Mouse (Mus musculus) heart, embryonic 13.5 days (tissue): Measurements from ENCODE around the gene Sall1. TPM values are rescaled to one million over a fixed set of nuclear protein-coding genes. Genes with fewer than 3 reads are reported as not detected.
A peak's percentile ranks its signal among the peaks of the same experiment; 100 is the strongest.

Experiments used
- ATAC-seq: fragments of 200-750 bp; cut with Nextera tagmentation; 2 replicates; pipeline ENCODE4 v1.8.0; 2017; ENCODE audit warnings: moderate TSS enrichment; ENCODE audit not compliant: insufficient number of reproducible peaks, low FRiP score, low TSS enrichment; ENCODE audit errors: extremely low read depth
- H3K27ac ChIP-seq: fragments of 300-500 bp; sonication (generic); replicated peaks from 2 replicates; pipeline ENCODE4 v1.5.1; 2015; ENCODE audit warnings: moderate library complexity, mild to moderate bottlenecking, inconsistent platforms
- H3K27me3 ChIP-seq: fragments of 300-500 bp; sonication (generic); replicated peaks from 2 replicates; pipeline ENCODE4 v1.6.1; 2015; ENCODE audit warnings: mild to moderate bottlenecking, inconsistent platforms
- H3K36me3 ChIP-seq: fragments of 300-500 bp; sonication (generic); 2 replicates; pipeline ENCODE4 v1.6.1; 2015; ENCODE audit warnings: mild to moderate bottlenecking, inconsistent platforms
- H3K4me1 ChIP-seq: fragments of 300-500 bp; sonication (generic); 2 replicates; pipeline ENCODE4 v1.6.1; 2015; ENCODE audit warnings: inconsistent platforms
- H3K4me2 ChIP-seq: fragments of 300-500 bp; sonication (generic); 2 replicates; pipeline ENCODE4 v1.6.1; 2015; ENCODE audit warnings: inconsistent platforms, mild to moderate bottlenecking, moderate library complexity
- H3K4me3 ChIP-seq: fragments of 300-500 bp; sonication (generic); 2 replicates; pipeline ENCODE4 v1.5.1; 2015; ENCODE audit warnings: moderate library complexity, mild to moderate bottlenecking, inconsistent platforms
- H3K9ac ChIP-seq: fragments of 300-500 bp; sonication (generic); 2 replicates; pipeline ENCODE4 v1.6.1; 2015; ENCODE audit warnings: inconsistent platforms, mild to moderate bottlenecking, moderate library complexity
- H3K9me3 ChIP-seq: fragments of 300-500 bp; sonication (generic); 2 replicates; pipeline ENCODE4 v1.6.1; 2016; ENCODE audit warnings: inconsistent platforms
- WGBS: fragments of 180-500 bp; shearing (Covaris S2); methylation state at CpG from one replicate; pipeline ENCODE4 v1.1.7; 2015; ENCODE audit warnings: mixed read lengths; 5-methylcytosine and 5-hydroxymethylcytosine counted together
- polyA plus RNA-seq: library from polyadenylated mRNA; unstranded; fragments of >200 nt; fragmentation: Nextera tagmentation; extraction: Ambion mirVana; gene quantifications from 2 replicates; pipeline ENCODE4 v1.2.1, GENCODE M21; 2015

The Sall1 gene
- polyA plus RNA-seq, 1 experiment from 2014 or later, result 3.9 TPM

- Histone ChIP-seq H3K4me1 (peaks cover 27% of the 10 kb centered on the region), H3K27ac (no peak overlapping the region), H3K4me3 (peak overlapping the region; percentile 81), H3K27me3 (peaks cover 81% of the 10 kb centered on the region), H3K4me2 (peak overlapping the region; percentile 92), H3K9me3 (no peaks in the 10 kb centered on the region), H3K9ac (peak overlapping the region; percentile 60), H3K36me3 (no peaks in the 10 kb centered on the region)
- no peak for ATAC-seq
- under 1% methylated on average over 15 of the region's 15 CpGs for WGBS
These were observed 2.3 kb upstream of the Sall1 start for GRCm38 (mm10) chr8:89046226-89046625.

- Histone ChIP-seq H3K4me2 (peak overlapping the region; percentile 92), H3K9me3 (no peaks in the 10 kb centered on the region), H3K36me3 (no peaks in the 10 kb centered on the region), H3K4me3 (peak overlapping the region; percentile 81), H3K4me1 (peaks cover 27% of the 10 kb centered on the region), H3K9ac (peak overlapping the region; percentile 60), H3K27me3 (peaks cover 81% of the 10 kb centered on the region), H3K27ac (no peak overlapping the region)
- WGBS, result 6% methylated on average over 17 of the region's 17 CpGs
- no peak for ATAC-seq
These were observed 1.8 kb upstream of the Sall1 start for GRCm38 (mm10) chr8:89045726-89046125.

GRCm38 (mm10) chr8:89045218-89045601 is 1.2 kb upstream of the Sall1 start:
- Histone ChIP-seq H3K27ac (no peak overlapping the region), H3K36me3 (no peaks in the 10 kb centered on the region), H3K4me2 (peak overlapping the region; percentile 92), H3K4me1 (peaks cover 27% of the 10 kb centered on the region), H3K4me3 (peak overlapping the region; percentile 81), H3K27me3 (peaks cover 79% of the 10 kb centered on the region), H3K9ac (peak overlapping the region; percentile 73; the same call in 1 of the 2 replicates), H3K9me3 (no peaks in the 10 kb centered on the region)
- WGBS, result 2% methylated on average over 30 of the region's 30 CpGs
- ATAC-seq, result no peak

- Histone ChIP-seq H3K9me3 (no peaks in the 10 kb centered on the region), H3K27ac (peak overlapping the region; percentile 93; the same call in 1 of the 2 replicates), H3K4me3 (peak overlapping the region; percentile 81), H3K4me2 (peak overlapping the region; percentile 92), H3K36me3 (no peaks in the 10 kb centered on the region), H3K27me3 (peaks cover 73% of the 10 kb centered on the region), H3K9ac (peak overlapping the region; percentile 73), H3K4me1 (peaks cover 27% of the 10 kb centered on the region)
- under 1% methylated on average over 31 of the region's 31 CpGs for WGBS
- no peak for ATAC-seq
These were observed 702 bp upstream of the Sall1 start for GRCm38 (mm10) chr8:89044511-89045217.

GRCm38 (mm10) chr8:89043371-89043841 is 556 bp downstream of the Sall1 start:
- H3K9ac ChIP-seq, result peak overlapping the region; percentile 94
- H3K4me3 ChIP-seq, result peak overlapping the region; percentile 81
- peaks cover 27% of the 10 kb centered on the region for H3K4me1 ChIP-seq
- H3K27ac ChIP-seq, result peak overlapping the region; percentile 93
- no peaks in the 10 kb centered on the region for H3K36me3 ChIP-seq
- ATAC-seq, result peak; percentile 59
- WGBS, result 0% methylated on average over 29 of the region's 32 CpGs
- peaks cover 64% of the 10 kb centered on the region for H3K27me3 ChIP-seq
- no peaks in the 10 kb centered on the region for H3K9me3 ChIP-seq
- H3K4me2 ChIP-seq, result peak overlapping the region; percentile 92

GRCm38 (mm10) chr8:89042560-89043370 is 1.2 kb downstream of the Sall1 start:
- H3K9ac ChIP-seq, result peak overlapping the region; percentile 94
- H3K27ac ChIP-seq, result peak overlapping the region; percentile 93
- peak overlapping the region; percentile 81 for H3K4me3 ChIP-seq
- WGBS, result under 1% methylated on average over 64 of the region's 80 CpGs
- H3K4me2 ChIP-seq, result peak overlapping the region; percentile 92
- no peaks in the 10 kb centered on the region for H3K36me3 ChIP-seq
- peaks cover 33% of the 10 kb centered on the region for H3K4me1 ChIP-seq
- ATAC-seq, result peak; percentile 67; the same call in 1 of the 2 replicates
- no peaks in the 10 kb centered on the region for H3K9me3 ChIP-seq
- peaks cover 58% of the 10 kb centered on the region for H3K27me3 ChIP-seq

GRCm38 (mm10) chr8:89042118-89042460 is 1.9 kb downstream of the Sall1 start:
- Histone ChIP-seq H3K4me2 (peak overlapping the region; percentile 92), H3K4me3 (peak overlapping the region; percentile 81), H3K27me3 (peaks cover 51% of the 10 kb centered on the region), H3K27ac (peak overlapping the region; percentile 93), H3K4me1 (peaks cover 38% of the 10 kb centered on the region), H3K9ac (peak overlapping the region; percentile 94), H3K9me3 (no peaks in the 10 kb centered on the region), H3K36me3 (no peaks in the 10 kb centered on the region)
- WGBS, result under 1% methylated on average over 35 of the region's 35 CpGs
- ATAC-seq, result no peak

GRCm38 (mm10) chr8:89041421-89042117 is 2.4 kb downstream of the Sall1 start:
- H3K4me2 ChIP-seq, result peak overlapping the region; percentile 92
- H3K4me3 ChIP-seq, result peak overlapping the region; percentile 81
- H3K4me1 ChIP-seq, result peaks cover 35% of the 10 kb centered on the region
- peak overlapping the region; percentile 93 for H3K27ac ChIP-seq
- ATAC-seq, result no peak
- no peaks in the 10 kb centered on the region for H3K36me3 ChIP-seq
- peak overlapping the region; percentile 94 for H3K9ac ChIP-seq
- under 1% methylated on average over 55 of the region's 55 CpGs for WGBS
- no peaks in the 10 kb centered on the region for H3K9me3 ChIP-seq
- H3K27me3 ChIP-seq, result peaks cover 46% of the 10 kb centered on the region

- Histone ChIP-seq H3K4me2 (peak overlapping the region; percentile 92), H3K4me1 (peaks cover 33% of the 10 kb centered on the region), H3K27ac (peak overlapping the region; percentile 93), H3K27me3 (peaks cover 39% of the 10 kb centered on the region), H3K4me3 (peak overlapping the region; percentile 81), H3K9ac (peak overlapping the region; percentile 94), H3K9me3 (no peaks in the 10 kb centered on the region), H3K36me3 (no peaks in the 10 kb centered on the region)
- no peak for ATAC-seq
- WGBS, result 4% methylated on average over 40 of the region's 40 CpGs
These were observed 3.1 kb downstream of the Sall1 start for GRCm38 (mm10) chr8:89040751-89041420.

GRCm38 (mm10) chr8:89039890-89040289 is 4.1 kb downstream of the Sall1 start:
- peaks cover 29% of the 10 kb centered on the region for H3K27me3 ChIP-seq
- peak overlapping the region; percentile 81 for H3K4me3 ChIP-seq
- H3K9ac ChIP-seq, result peak overlapping the region; percentile 94
- 0 out of 2 replicates have a peak overlapping the region, but pooled peaks have one; percentile 6 for H3K27ac ChIP-seq
- 33% methylated on average over 6 of the region's 6 CpGs for WGBS
- H3K36me3 ChIP-seq, result no peaks in the 10 kb centered on the region
- peaks cover 27% of the 10 kb centered on the region for H3K4me1 ChIP-seq
- H3K9me3 ChIP-seq, result no peaks in the 10 kb centered on the region
- peak overlapping the region; percentile 92 for H3K4me2 ChIP-seq
- ATAC-seq, result no peak
